Comparison of ENCODE assay signal across 24 mouse cellular contexts in the genomic region with DNA sequence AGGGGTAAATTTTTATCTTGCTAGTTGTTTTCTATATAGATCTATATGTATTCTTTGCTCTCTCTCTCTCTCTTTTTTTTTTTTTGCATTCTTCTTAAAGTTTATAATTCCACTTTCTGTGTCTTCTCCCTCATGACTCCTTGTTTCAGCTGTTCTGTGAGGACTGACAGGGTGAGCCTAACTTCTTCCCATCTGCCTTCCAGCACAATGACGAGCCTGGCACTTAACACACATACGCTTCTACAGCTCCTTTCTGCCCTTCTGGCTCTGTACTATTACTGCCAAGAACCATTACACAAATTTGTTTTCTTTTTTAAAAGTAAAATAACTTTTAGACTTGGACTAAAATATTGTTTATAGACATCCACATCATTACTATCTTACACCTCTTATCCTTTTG. TPM values are rescaled to one million over a fixed set of nuclear protein-coding genes. Genes with fewer than 3 reads are reported as not detected.
DNase-seq lines count a peak whose midpoint lies in the region; ATAC-seq and TF ChIP-seq lines count a peak whose summit lies in the region.
"Had no signal": no experiment of that assay in that cellular context is flagged by ENCODE, and none has a peak within 500 bp of the region (broad histone marks: within the 10 kb centered on the region; RNA-seq: fewer than 3 reads in every experiment).

No protein-coding gene starts in this region.

- H3K9ac ChIP-seq in forebrain, postnatal 0 days = no peak overlapping the region
- H3K9ac ChIP-seq in forebrain, embryonic 16.5 days (replicated peaks; ENCODE audit: low read depth, low read length) = no peak overlapping the region
- H3K9ac ChIP-seq in lung, embryonic 15.5 days = no peak overlapping the region
- no peak overlapping the region for H3K9ac ChIP-seq in lung, postnatal 0 days (replicated peaks; ENCODE audit: low read depth)
- H3K9ac ChIP-seq: embryonic facial prominence, embryonic 12.5 days; forebrain, embryonic 13.5 days; forebrain, embryonic 15.5 days had no signal

- H3K27ac ChIP-seq in forebrain, postnatal 0 days (ENCODE audit: low read depth, low read length) = no peak overlapping the region
- H3K27ac ChIP-seq in forebrain, embryonic 16.5 days (ENCODE audit: low read length) = no peak overlapping the region
- H3K27ac ChIP-seq in lung, embryonic 15.5 days = no peak overlapping the region
- H3K27ac ChIP-seq in lung, postnatal 0 days (ENCODE audit: low read length) = no peak overlapping the region
- H3K27ac ChIP-seq: embryonic facial prominence, embryonic 10.5 days; embryonic facial prominence, embryonic 12.5 days; forebrain, embryonic 13.5 days; forebrain, embryonic 15.5 days had no signal

- peak; percentile 78; the same call in 1 of the 2 replicates for ATAC-seq in forebrain, postnatal 0 days
- no peak for ATAC-seq in forebrain, embryonic 16.5 days
- ATAC-seq in lung, embryonic 15.5 days (ENCODE audit: borderline replicate concordance, extremely low read depth, low FRiP score, low TSS enrichment) = peak; percentile 52; the same call in 1 of the 2 replicates
- ATAC-seq in lung, postnatal 0 days = peak; percentile 49; the same call in 1 of the 2 replicates
- ATAC-seq: activated CD4-positive, CD25-positive, alpha-beta regulatory T cell, adult 4 months; CD4-positive, CD25-positive, alpha-beta regulatory T cell, adult 4 months; forebrain, embryonic 13.5 days; forebrain, embryonic 15.5 days; Patski had no signal

- TF ChIP-seq EP300 in lung, postnatal 0 days (IDR thresholded peaks at IDR 0.05) = no peak

- H3K4me2 ChIP-seq in forebrain, postnatal 0 days (ENCODE audit: low read depth) = no peak overlapping the region
- no peak overlapping the region for H3K4me2 ChIP-seq in forebrain, embryonic 16.5 days (ENCODE audit: low read length)
- no peak overlapping the region for H3K4me2 ChIP-seq in lung, embryonic 15.5 days
- no peak overlapping the region for H3K4me2 ChIP-seq in lung, postnatal 0 days (replicated peaks; ENCODE audit: low read depth, low read length)
- H3K4me2 ChIP-seq: embryonic facial prominence, embryonic 12.5 days; forebrain, embryonic 13.5 days; forebrain, embryonic 15.5 days had no signal

- no peak overlapping the region for H3K4me3 ChIP-seq in forebrain, postnatal 0 days (ENCODE audit: low read depth, low read length)
- no peak overlapping the region for H3K4me3 ChIP-seq in forebrain, embryonic 16.5 days (replicated peaks; ENCODE audit: low read length)
- H3K4me3 ChIP-seq in lung, embryonic 15.5 days = no peak overlapping the region
- no peak overlapping the region for H3K4me3 ChIP-seq in lung, postnatal 0 days (ENCODE audit: low read depth, low read length)
- H3K4me3 ChIP-seq: embryonic facial prominence, embryonic 10.5 days; embryonic facial prominence, embryonic 12.5 days; forebrain, embryonic 13.5 days; forebrain, embryonic 15.5 days had no signal

- H3K36me3 ChIP-seq in forebrain, postnatal 0 days (ENCODE audit: insufficient read depth) = no peaks in the 10 kb centered on the region
- no peaks in the 10 kb centered on the region for H3K36me3 ChIP-seq in forebrain, embryonic 16.5 days (ENCODE audit: control insufficient read depth, insufficient read depth)
- H3K36me3 ChIP-seq in lung, embryonic 15.5 days = no peaks in the 10 kb centered on the region
- no peaks in the 10 kb centered on the region for H3K36me3 ChIP-seq in lung, postnatal 0 days (ENCODE audit: insufficient read depth, low read length)
- H3K36me3 ChIP-seq: embryonic facial prominence, embryonic 10.5 days; embryonic facial prominence, embryonic 12.5 days; forebrain, embryonic 15.5 days; G1E had no signal

- WGBS in forebrain, postnatal 0 days = 57% methylated on average over 2 of the region's 2 CpGs
- 77% methylated on average over 2 of the region's 2 CpGs for WGBS in forebrain, embryonic 16.5 days
- WGBS in lung, embryonic 15.5 days = 58% methylated on average over 2 of the region's 2 CpGs
- WGBS in lung, postnatal 0 days = 69% methylated on average over 2 of the region's 2 CpGs

- TF ChIP-seq CTCF in forebrain, postnatal 0 days (IDR thresholded peaks at IDR 0.05; ENCODE audit: low read depth) = no peak
- no peak for TF ChIP-seq CTCF in lung, postnatal 0 days (IDR thresholded peaks at IDR 0.05)

- no peaks in the 10 kb centered on the region for H3K4me1 ChIP-seq in forebrain, postnatal 0 days (ENCODE audit: insufficient read depth)
- no peaks in the 10 kb centered on the region for H3K4me1 ChIP-seq in forebrain, embryonic 16.5 days (replicated peaks; ENCODE audit: control insufficient read depth, insufficient read depth, low read length)
- H3K4me1 ChIP-seq in lung, embryonic 15.5 days = no peaks in the 10 kb centered on the region
- H3K4me1 ChIP-seq in lung, postnatal 0 days (ENCODE audit: insufficient read depth, low read depth, low read length) = no peaks in the 10 kb centered on the region
- H3K4me1 ChIP-seq: embryonic facial prominence, embryonic 10.5 days; embryonic facial prominence, embryonic 12.5 days; forebrain, embryonic 13.5 days; forebrain, embryonic 15.5 days had no signal

- peak; percentile 13 for DNase-seq in forebrain, postnatal 0 days
- DNase-seq in lung, postnatal 36 days = no peak
- DNase-seq in lung, postnatal 0 days (ENCODE audit: low spot score) = peak; percentile 25
- no peak for DNase-seq in lung, postnatal 14 days
- DNase-seq: adrenal gland, adult 8-10 months; adrenal gland, postnatal 14 days; adrenal gland, postnatal 36 days; B cell, adult 2 months; cerebellum, adult 11-12 months; cerebellum, adult 2 months; cerebellum, adult 9-10 months; cerebellum, postnatal 10 days; cerebellum, postnatal 25 days had no signal

- no peaks in the 10 kb centered on the region for H3K9me3 ChIP-seq in forebrain, postnatal 0 days (ENCODE audit: low read length)
- no peaks in the 10 kb centered on the region for H3K9me3 ChIP-seq in forebrain, embryonic 16.5 days (ENCODE audit: control insufficient read depth, low read length)
- no peaks in the 10 kb centered on the region for H3K9me3 ChIP-seq in lung, embryonic 15.5 days
- no peaks in the 10 kb centered on the region for H3K9me3 ChIP-seq in lung, postnatal 0 days (ENCODE audit: low read length)
- H3K9me3 ChIP-seq: embryonic facial prominence, embryonic 10.5 days; embryonic facial prominence, embryonic 12.5 days; forebrain, embryonic 13.5 days; forebrain, embryonic 15.5 days; G1E had no signal

- no peaks in the 10 kb centered on the region for H3K27me3 ChIP-seq in forebrain, postnatal 0 days (ENCODE audit: insufficient read depth, low read length)
- H3K27me3 ChIP-seq in forebrain, embryonic 16.5 days (replicated peaks; ENCODE audit: control insufficient read depth, insufficient read depth, low read length) = no peaks in the 10 kb centered on the region
- no peaks in the 10 kb centered on the region for H3K27me3 ChIP-seq in lung, embryonic 15.5 days
- H3K27me3 ChIP-seq in lung, postnatal 0 days (replicated peaks; ENCODE audit: insufficient read depth, low read length) = no peaks in the 10 kb centered on the region
- H3K27me3 ChIP-seq: CH12.LX; embryonic facial prominence, embryonic 12.5 days; forebrain, embryonic 13.5 days; forebrain, embryonic 15.5 days; Patski had no signal

RNA-seq across cellular contexts. Expression of a gene that starts 43.8 kb away (rescaled TPM):
- 95.9 and 105 TPM in 2 replicates for total RNA-seq in forebrain, postnatal 0 days (2014; rRNA removed)
- 151 and 155 TPM in 2 replicates for polyA plus RNA-seq in forebrain, postnatal 0 days (2015; fragmentation: Nextera tagmentation; extraction: Ambion mirVana)
- polyA plus RNA-seq in forebrain, embryonic 16.5 days (2015; fragmentation: Nextera tagmentation; extraction: Ambion mirVana) = 150 and 156 TPM in 2 replicates
- 130 and 135 TPM in 2 replicates for polyA plus RNA-seq in lung, embryonic 15.5 days (2015; fragmentation: Nextera tagmentation; extraction: Ambion mirVana)
- 74.1 and 74.3 TPM in 2 replicates for polyA plus RNA-seq in lung, postnatal 0 days (2015; fragmentation: Nextera tagmentation; extraction: Ambion mirVana)

Comparison
In these comparisons a context has a peak if more than half of its experiments do, and no peak if none do; other contexts are left out.
1. DNase-seq: peak in forebrain, postnatal 0 days (single experiment) and lung, postnatal 0 days (single experiment); none in lung, postnatal 36 days (single experiment) and lung, postnatal 14 days (single experiment).